Mouse (Mus musculus) kidney, embryonic 14.5 days (tissue): ENCODE measurements around the gene Gm3411. TPM values are rescaled to one million over a fixed set of nuclear protein-coding genes. Genes with fewer than 3 reads are reported as not detected.
"Not testable (repeated sequence)": the region's sequence is repeated elsewhere in the genome, so short reads cannot be mapped to it uniquely, and the experiment has no call there.

Source experiments
- ATAC-seq: fragments of 200-750 bp; cut with Nextera tagmentation; 2 replicates; pipeline ENCODE4 v1.8.0; 2017; ENCODE audit warnings: moderate number of reproducible peaks, mild to moderate bottlenecking, moderate TSS enrichment, moderate library complexity; ENCODE audit not compliant: low FRiP score, low TSS enrichment
- H3K27ac ChIP-seq: fragments of 300-500 bp; sonication (generic); 2 replicates; pipeline ENCODE4 v1.5.1; 2014; ENCODE audit warnings: low read depth, mild to moderate bottlenecking, low read length, moderate library complexity, mixed read lengths
- H3K27me3 ChIP-seq: fragments of 300-500 bp; sonication (generic); 2 replicates; pipeline ENCODE4 v1.6.1; 2014; ENCODE audit warnings: mild to moderate bottlenecking, low read length; ENCODE audit not compliant: control insufficient read depth, insufficient read depth
- H3K36me3 ChIP-seq: fragments of 300-500 bp; sonication (generic); 2 replicates; pipeline ENCODE4 v1.6.1; 2014; ENCODE audit warnings: low read length, mixed read lengths; ENCODE audit not compliant: control insufficient read depth, insufficient read depth
- H3K4me1 ChIP-seq: fragments of 300-500 bp; sonication (generic); 2 replicates; pipeline ENCODE4 v1.6.1; 2014; ENCODE audit warnings: low read length, mixed read lengths; ENCODE audit not compliant: control insufficient read depth, insufficient read depth
- H3K4me2 ChIP-seq: fragments of 300-500 bp; sonication (generic); replicated peaks from 2 replicates; pipeline ENCODE4 v1.6.1; 2014; ENCODE audit warnings: low read depth, mild to moderate bottlenecking, low read length
- H3K4me3 ChIP-seq: fragments of 300-500 bp; sonication (generic); 2 replicates; pipeline ENCODE4 v1.5.1; 2014; ENCODE audit warnings: mild to moderate bottlenecking, low read length
- H3K9ac ChIP-seq: fragments of 300-500 bp; sonication (generic); 2 replicates; pipeline ENCODE4 v1.6.1; 2014; ENCODE audit warnings: low read depth, mild to moderate bottlenecking, low read length, moderate library complexity
- H3K9me3 ChIP-seq: fragments of 300-500 bp; sonication (generic); 2 replicates; pipeline ENCODE4 v1.6.1; 2016; ENCODE audit warnings: low read length; ENCODE audit not compliant: control insufficient read depth
- WGBS: fragments of 180-500 bp; shearing (Covaris S2); extraction: QIAGEN DNeasy Blood & Tissue Kit; methylation state at CpG from one replicate; pipeline ENCODE4 v1.1.7; 2014; 5-methylcytosine and 5-hydroxymethylcytosine counted together
- polyA plus RNA-seq: library from polyadenylated mRNA; unstranded; fragments of >200 nt; fragmentation: Nextera tagmentation; extraction: Ambion mirVana; gene quantifications from 2 replicates; pipeline ENCODE4 v1.2.1, GENCODE M21; 2014

The Gm3411 gene
- polyA plus RNA-seq: 0.74 and 1.1 TPM in 2 replicates

DNA sequence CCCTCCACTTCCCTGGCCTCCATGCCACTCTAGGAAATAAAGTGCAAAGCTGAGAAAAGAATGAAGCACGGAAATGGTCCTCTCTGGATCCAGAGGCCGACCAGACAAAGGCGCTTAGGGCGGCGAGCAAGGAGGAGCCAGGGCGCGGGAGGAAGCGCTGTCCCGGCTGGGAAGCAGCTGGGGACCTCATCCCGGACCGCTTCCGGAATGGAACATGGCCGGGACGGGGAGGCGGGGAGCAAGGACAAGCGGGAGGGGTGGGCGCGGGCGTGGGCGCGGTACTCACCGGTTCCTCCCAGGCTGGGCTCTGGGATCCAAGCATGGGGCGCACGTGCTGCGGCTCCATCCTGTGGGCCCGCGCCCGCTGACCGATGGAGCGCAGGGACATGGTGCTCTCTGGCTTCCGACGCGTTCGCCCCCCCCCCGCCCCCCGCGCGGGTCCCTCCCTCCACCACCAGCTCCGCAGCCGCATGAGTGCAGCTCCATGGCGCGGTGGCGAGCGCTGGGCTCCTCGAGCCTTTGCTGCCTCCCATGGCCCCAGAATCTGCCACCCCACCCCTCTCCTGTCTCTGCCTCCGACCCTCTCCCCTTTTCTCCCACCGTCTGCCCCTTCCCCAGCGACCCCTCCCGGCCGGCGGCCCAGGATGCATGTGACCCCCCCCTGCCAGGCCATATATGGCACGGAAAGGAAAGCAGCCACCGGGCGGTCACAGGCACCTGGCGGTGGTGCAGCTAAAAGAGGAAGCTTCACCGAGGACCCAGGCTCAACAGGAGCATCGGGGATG lies at the start of gene Gm3411:
TSS of gene Gm3411 (minus strand) at position 320 of the 785 bp plus-strand sequence.
- Histone ChIP-seq H3K9ac (peak within 1 kb of the TSS; percentile 23; the same call in 1 of the 2 replicates), H3K4me3 (peak within 1 kb of the TSS; percentile 35), H3K4me2 (peak within 1 kb of the TSS; percentile 51)
- not testable (repeated sequence) for H3K36me3 ChIP-seq, ATAC-seq, H3K27me3 ChIP-seq, H3K9me3 ChIP-seq, H3K27ac ChIP-seq, H3K4me1 ChIP-seq
- under 1% methylated on average over 37 of the region's 57 CpGs for WGBS

DNA sequence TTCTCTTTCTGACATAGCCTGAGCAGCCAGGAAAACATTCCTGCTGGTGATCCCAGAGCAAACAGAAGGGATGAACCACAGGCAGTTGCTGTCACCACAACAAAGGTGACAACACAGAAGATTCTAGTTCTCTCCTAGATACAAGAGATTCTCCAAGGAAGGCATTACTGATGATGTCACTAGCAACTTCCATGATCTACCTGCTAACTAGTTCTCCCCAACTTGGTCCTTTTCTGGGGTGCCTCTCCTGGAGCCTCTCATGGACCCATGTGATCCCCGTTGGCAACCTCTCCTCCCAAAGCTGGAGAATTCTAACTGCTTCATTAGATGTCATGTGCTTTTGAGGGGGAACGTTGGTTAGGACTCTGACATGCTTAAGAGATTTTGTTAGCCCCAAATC lies 17.7 kb upstream of the Gm3411 start, which contains the start of gene Gm21103:
TSS of gene Gm21103 (minus strand) at position 101 of the 400 bp plus-strand sequence.
- not testable (repeated sequence) for H3K27me3 ChIP-seq, H3K4me2 ChIP-seq, H3K27ac ChIP-seq, H3K36me3 ChIP-seq, H3K4me3 ChIP-seq, ATAC-seq, H3K4me1 ChIP-seq, H3K9me3 ChIP-seq, H3K9ac ChIP-seq
- WGBS: 79% methylated on average over 2 of the region's 2 CpGs

DNA sequence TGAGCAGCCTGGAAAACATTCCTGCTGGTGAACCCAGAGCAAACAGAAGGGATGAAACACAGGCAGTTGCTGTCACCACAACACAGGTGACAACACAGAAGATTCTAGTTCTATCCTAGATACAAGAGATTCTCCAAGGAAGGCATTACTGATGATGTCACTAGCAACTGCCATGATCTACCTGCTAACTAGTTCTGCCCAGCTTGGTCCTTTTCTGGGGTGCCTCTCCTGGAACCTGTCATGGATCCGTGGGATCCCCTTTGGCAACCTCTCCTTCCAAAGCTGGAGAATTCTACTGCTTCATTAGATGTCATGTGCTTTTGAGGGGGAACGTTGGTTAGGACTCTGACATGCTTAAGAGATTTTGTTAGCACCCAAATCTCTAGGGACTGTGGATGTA lies 67.9 kb downstream of the Gm3411 start, which contains the start of gene Gm21560:
TSS of gene Gm21560 (minus strand) at position 101 of the 400 bp plus-strand sequence.
- not testable (repeated sequence) for H3K27me3 ChIP-seq, H3K9me3 ChIP-seq, H3K36me3 ChIP-seq, H3K4me3 ChIP-seq, H3K4me2 ChIP-seq, ATAC-seq, H3K9ac ChIP-seq, H3K27ac ChIP-seq, H3K4me1 ChIP-seq
- WGBS: 67% methylated on average over 1 of the region's 2 CpGs

Other genes starting within 250 kb of the Gm3411 start
- not detected in 2 replicates for gene Gm6337, start 229.0 kb downstream of the Gm3411 start, polyA plus RNA-seq
- 0.90 and 1.2 TPM in 2 replicates for gene Gm8206, start 193.3 kb downstream of the Gm3411 start, polyA plus RNA-seq
- gene Gm3468, start 178.6 kb downstream of the Gm3411 start, polyA plus RNA-seq: 2.2 TPM in 2 replicates
- not detected in 2 replicates for gene Gm3476, start 161.4 kb downstream of the Gm3411 start, polyA plus RNA-seq
- not detected in 2 replicates for gene Gm21560, start 68.0 kb downstream of the Gm3411 start, polyA plus RNA-seq
- gene Gm21103, start 17.6 kb upstream of the Gm3411 start, polyA plus RNA-seq: not detected in 2 replicates
- gene Gm3618, start 56.4 kb upstream of the Gm3411 start, polyA plus RNA-seq: not detected in 2 replicates
- not detected in 2 replicates for gene Gm16440, start 103.1 kb upstream of the Gm3411 start, polyA plus RNA-seq
- 0.74 and 1.4 TPM in 2 replicates for gene Gm3591, start 125.2 kb upstream of the Gm3411 start, polyA plus RNA-seq
- gene Gm3594, start 157.4 kb upstream of the Gm3411 start, polyA plus RNA-seq: not detected in 2 replicates